Mouse (Mus musculus) MEL (cell line): ENCODE measurements around the gene Mrpl51.
A peak's percentile ranks its signal among the peaks of the same experiment; 100 is the strongest.

ENCODE experiments used
- CTCF ChIP-seq, 3 experiments: IDR thresholded peaks in 2 of 3; conservative IDR thresholded peaks in 1 of 3; 2 replicates each; pipeline ENCODE4 v1.5.1; 2011 to 2012; ENCODE audit warnings: low read length in 3 of 3, low read depth in 2 of 3, mild to moderate bottlenecking in 2 of 3, improper control_type of control experiment in 1 of 3, inconsistent platforms in 1 of 3, mixed read lengths in 1 of 3, moderate library complexity in 1 of 3; ENCODE audit not compliant: control insufficient read depth in 1 of 3, insufficient read depth in 1 of 3, poor library complexity in 1 of 3, severe bottlenecking in 1 of 3
- GATA1 ChIP-seq: IDR thresholded peaks from 2 replicates; pipeline ENCODE4 v1.6.1; 2011; ENCODE audit warnings: low read depth, low read length, improper control_type of control experiment
- POLR2A ChIP-seq, 2 experiments: IDR thresholded peaks; 2 replicates each; pipeline ENCODE4 v1.6.1; 2011 to 2012; ENCODE audit warnings: low read length in 2 of 2, mild to moderate bottlenecking in 2 of 2, control low read depth in 1 of 2, improper control_type of control experiment in 1 of 2, low read depth in 1 of 2, moderate library complexity in 1 of 2; ENCODE audit not compliant: control insufficient read depth in 1 of 2, insufficient read depth in 1 of 2, poor library complexity in 1 of 2
- TAL1 ChIP-seq: IDR thresholded peaks from 2 replicates; pipeline ENCODE4 v1.6.1; 2012; ENCODE audit warnings: mild to moderate bottlenecking, inconsistent platforms, low read length, moderate library complexity, mixed read lengths
- UBTF ChIP-seq: IDR thresholded peaks from 2 replicates; pipeline ENCODE4 v1.6.1; 2012; ENCODE audit warnings: low read depth, mild to moderate bottlenecking, inconsistent platforms, low read length, improper control_type of control experiment, moderate library complexity, borderline replicate concordance; ENCODE audit not compliant: insufficient read depth

DNA sequence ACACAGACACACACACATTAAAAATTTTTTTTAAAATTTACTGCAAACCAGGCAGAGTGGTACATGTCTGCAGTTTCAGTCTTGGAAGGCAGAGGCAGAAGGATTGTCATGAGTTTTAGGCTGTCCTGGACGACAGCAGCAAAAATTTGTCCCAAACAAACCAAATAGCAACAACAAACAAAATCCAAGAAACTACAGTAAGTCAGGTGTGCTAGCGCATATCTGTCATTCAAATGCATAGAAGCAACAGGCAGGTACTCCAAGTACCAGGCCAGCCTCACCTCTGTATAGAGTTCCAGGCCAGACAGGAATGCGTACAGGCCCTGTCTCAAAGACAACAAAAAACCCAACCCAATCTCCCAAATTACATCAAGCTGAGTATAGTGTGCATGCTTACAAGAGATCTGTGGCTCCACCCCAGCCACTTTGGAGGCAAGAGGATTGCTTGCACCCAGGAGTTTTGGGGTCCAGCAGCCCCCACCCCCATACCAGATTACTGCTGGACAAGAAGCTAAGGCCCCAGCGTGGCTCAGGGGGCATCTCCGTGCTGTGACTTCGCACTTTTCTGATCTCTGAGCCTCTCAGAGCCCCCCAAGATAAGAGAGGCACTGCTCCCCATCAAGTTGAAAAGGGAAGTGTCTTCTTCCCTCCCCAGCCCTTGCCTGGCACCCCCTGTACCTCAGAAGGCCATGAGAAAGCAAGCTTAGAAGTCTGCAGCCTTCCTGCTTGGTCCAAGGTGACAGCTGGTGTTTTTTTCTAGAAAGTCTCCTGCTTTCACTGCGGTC lies 31.6 kb upstream of the Mrpl51 start:
- TF ChIP-seq POLR2A (IDR thresholded peaks at IDR 0.05; ENCODE audit: control insufficient read depth in 1 of 2, insufficient read depth in 1 of 2, low read depth in 1 of 2, low read length in 2 of 2, poor library complexity in 1 of 2) (no peak), GATA1 (peak; percentile 64), TAL1 (no peak), UBTF (no peak), CTCF (IDR thresholded peaks at IDR 0.05 in 2 of 3, conservative IDR thresholded peaks at IDR 0.05 in 1 of 3; ENCODE audit: control insufficient read depth in 1 of 3, insufficient read depth in 1 of 3, low read depth in 2 of 3, low read length in 3 of 3, poor library complexity in 1 of 3, severe bottlenecking in 1 of 3) (no peak)
